Mouse (Mus musculus): ENCODE results near the gene Hist1h1e.
"Not testable (repeated sequence)": the region's sequence is repeated elsewhere in the genome, so short reads cannot be mapped to it uniquely, and the experiment has no call there.

The Hist1h1e gene

GRCm38 (mm10) chr13:23573034-23573897, 49.1 kb downstream of the Hist1h1e start:
- DNase-seq (ENCODE audit: low spot score in 2 of 2), result not testable (repeated sequence)

GRCm38 (mm10) chr13:23572218-23573033, 49.9 kb downstream of the Hist1h1e start:
- no peak for DNase-seq (ENCODE audit: low spot score in 2 of 2)

GRCm38 (mm10) chr13:23571504-23572217, 50.7 kb downstream of the Hist1h1e start:
- DNase-seq (ENCODE audit: low spot score in 2 of 2), result not testable (repeated sequence)

GRCm38 (mm10) chr13:23571022-23571503, 51.3 kb downstream of the Hist1h1e start, which contains the start of the genes Hist1h2ae and Hist1h2bg:
Gene Hist1h2ae (minus strand): TSS chr13:23571220.
Gene Hist1h2bg (plus strand): TSS chr13:23571396.
- DNase-seq (ENCODE audit: low spot score in 2 of 2), result peak in 1 of 2 experiments; percentile 54

All from urinary bladder, postnatal 36 days (tissue).